Mouse (Mus musculus) liver, adult 2 months (tissue): ENCODE measurements around the gene Tepsin. TPM values are rescaled to one million over a fixed set of nuclear protein-coding genes. Genes with fewer than 3 reads are reported as not detected.

ENCODE experiments used
- DNase-seq: peaks from one replicate; pipeline ENCODE4 v3.0.0-alpha.2; 2011; ENCODE audit warnings: low read depth, low spot score; ENCODE audit errors: extremely low read depth
- H3K27ac ChIP-seq: fragments of 200-500 bp; replicated peaks from 2 replicates; pipeline ENCODE4 v1.5.1; 2012; ENCODE audit warnings: low read depth, mild to moderate bottlenecking, control low read depth, inconsistent platforms, low read length; ENCODE audit not compliant: insufficient read depth
- H3K27me3 ChIP-seq: fragments of 200-500 bp; 2 replicates; pipeline ENCODE4 v1.6.1; 2012; ENCODE audit warnings: mild to moderate bottlenecking, moderate library complexity, low read length, inconsistent platforms; ENCODE audit not compliant: control insufficient read depth, insufficient read depth
- H3K36me3 ChIP-seq: fragments of 200-500 bp; 2 replicates; pipeline ENCODE4 v1.6.1; 2012; ENCODE audit warnings: low read length, inconsistent platforms; ENCODE audit not compliant: control insufficient read depth, insufficient read depth
- H3K4me1 ChIP-seq: fragments of 200-500 bp; 2 replicates; pipeline ENCODE4 v1.6.1; 2011; ENCODE audit warnings: low read length; ENCODE audit not compliant: control insufficient read depth, insufficient read depth
- H3K4me3 ChIP-seq: fragments of 200-500 bp; 2 replicates; pipeline ENCODE4 v1.5.1; 2011; ENCODE audit warnings: low read depth, mild to moderate bottlenecking, control low read depth, low read length, moderate library complexity; ENCODE audit not compliant: insufficient read depth
- H3K79me2 ChIP-seq: fragments of 200-500 bp; 2 replicates; pipeline ENCODE4 v1.6.1; 2012; ENCODE audit warnings: inconsistent platforms, mild to moderate bottlenecking, low read length, moderate library complexity; ENCODE audit not compliant: control insufficient read depth, insufficient read depth
- H3K9ac ChIP-seq: fragments of 200-500 bp; 2 replicates; pipeline ENCODE4 v1.6.1; 2012; ENCODE audit warnings: low read depth, mild to moderate bottlenecking, control low read depth, inconsistent platforms, low read length
- CTCF ChIP-seq: fragments of 200-500 bp; IDR thresholded peaks from 2 replicates; pipeline ENCODE4 v1.5.1; 2011; ENCODE audit warnings: low read depth, low read length, control low read depth
- POLR2A ChIP-seq: fragments of 200-500 bp; IDR thresholded peaks from 2 replicates; pipeline ENCODE4 v1.6.1; 2011; ENCODE audit warnings: low read length, control low read depth; ENCODE audit not compliant: insufficient read depth; ENCODE audit errors: extremely low read depth
- WGBS: fragments of 180-500 bp; shearing (Covaris S2); methylation state at CpG from one replicate; pipeline ENCODE4 v1.1.7; 2018; 5-methylcytosine and 5-hydroxymethylcytosine counted together
- polyA plus RNA-seq: library from polyadenylated mRNA; depleted of rRNA; stranded (reverse); fragments of >200 nt; gene quantifications from 2 replicates; pipeline ENCODE4 v1.2.3, GENCODE M21; 2012
- total RNA-seq: library from RNA; depleted of rRNA; stranded (reverse); fragments of >200 nt; gene quantifications from 2 replicates; pipeline ENCODE4 v1.2.3, GENCODE M21; 2014

Gene Tepsin
- total and polyA plus RNA-seq, 2 experiments = 4.6 to 24.9 TPM

DNA sequence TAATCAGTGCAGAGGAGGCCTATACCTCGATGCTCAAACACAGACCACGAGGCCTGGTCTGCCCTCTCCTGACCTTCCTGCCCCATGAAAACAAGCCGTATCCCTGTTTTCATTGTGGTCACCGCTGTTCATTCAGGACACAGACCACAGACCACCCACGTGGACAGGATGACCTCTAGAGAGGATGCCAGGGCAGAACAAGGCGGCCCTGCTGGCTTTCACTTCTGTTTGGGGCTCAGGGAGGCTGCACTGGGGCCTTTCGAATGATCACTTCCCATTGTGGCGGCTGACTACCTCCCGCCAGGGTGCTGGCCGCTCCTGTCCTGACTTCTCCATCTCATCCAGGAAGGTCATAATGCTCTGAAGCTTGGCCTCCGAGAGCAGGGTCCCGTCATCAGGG, 27.5 kb downstream of the Tepsin start:
- WGBS = 78% methylated on average over 12 of the region's 12 CpGs
- Histone ChIP-seq H3K4me1 (no peaks in the 10 kb centered on the region), H3K27ac (no peak overlapping the region), H3K36me3 (no peaks in the 10 kb centered on the region), H3K79me2 (no peaks in the 10 kb centered on the region), H3K9ac (no peak overlapping the region), H3K27me3 (no peaks in the 10 kb centered on the region), H3K4me3 (no peak overlapping the region)
- no peak for DNase-seq
- TF ChIP-seq CTCF (no peak), POLR2A (no peak)

DNA sequence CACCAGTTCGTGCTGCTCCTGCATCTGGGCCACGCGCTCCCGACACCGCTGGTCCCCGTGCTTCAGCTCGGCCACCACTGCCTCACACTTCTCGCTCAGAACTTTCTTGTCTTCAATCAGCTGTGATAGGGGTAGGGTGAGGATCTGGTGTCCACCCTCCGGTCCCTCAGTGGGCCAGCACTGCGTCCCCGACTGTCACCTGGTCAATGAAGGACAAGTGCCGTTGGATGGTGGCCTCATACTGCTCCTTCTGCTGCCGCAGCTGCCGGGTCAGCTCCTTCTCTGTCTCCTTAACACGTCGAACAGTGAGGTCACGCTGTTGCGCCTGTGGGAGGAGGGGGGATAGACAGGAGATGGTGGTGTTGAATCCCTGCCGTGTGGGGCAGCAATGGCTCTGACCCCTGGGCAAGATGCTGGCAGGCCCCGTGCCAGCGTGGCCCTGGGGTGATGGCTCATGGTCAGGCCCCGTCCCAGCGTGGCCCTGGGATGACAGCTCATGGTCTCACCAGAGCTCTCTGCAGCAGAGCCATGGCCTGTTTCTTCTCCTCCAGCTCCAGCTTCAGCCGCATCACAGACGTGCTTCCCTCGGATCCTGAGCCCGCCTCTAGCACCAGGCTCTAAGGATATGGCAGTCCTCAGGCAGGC, 28.1 kb downstream of the Tepsin start:
- Histone ChIP-seq H3K27me3 (no peaks in the 10 kb centered on the region), H3K27ac (no peak overlapping the region), H3K4me1 (no peaks in the 10 kb centered on the region), H3K79me2 (no peaks in the 10 kb centered on the region), H3K4me3 (no peak overlapping the region), H3K36me3 (no peaks in the 10 kb centered on the region), H3K9ac (no peak overlapping the region)
- WGBS = 98% methylated on average over 26 of the region's 27 CpGs
- DNase-seq = no peak
- TF ChIP-seq CTCF = no peak
- no peak for TF ChIP-seq POLR2A

DNA sequence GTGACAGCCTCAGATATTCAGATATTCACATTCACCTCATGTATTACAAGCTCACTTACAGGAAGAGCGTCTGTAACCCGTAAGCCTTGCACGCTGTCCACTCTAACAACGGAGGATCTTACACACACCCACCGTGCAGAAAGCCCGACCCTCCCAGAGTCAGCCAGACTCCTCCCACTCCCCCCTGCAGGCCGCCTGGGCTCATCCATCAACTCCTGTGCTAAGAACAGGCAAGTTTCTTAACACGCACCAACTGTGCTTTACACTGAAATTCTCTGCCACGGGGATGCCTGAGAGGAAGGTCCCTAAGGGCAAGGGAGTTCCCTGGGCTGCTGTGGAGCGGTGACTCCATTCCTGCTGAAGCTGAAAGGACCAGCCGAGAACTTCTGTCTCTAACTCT, 29.3 kb downstream of the Tepsin start:
- TF ChIP-seq POLR2A (no peak), CTCF (no peak)
- Histone ChIP-seq H3K4me1 (no peaks in the 10 kb centered on the region), H3K27me3 (no peaks in the 10 kb centered on the region), H3K4me3 (no peak overlapping the region), H3K36me3 (no peaks in the 10 kb centered on the region), H3K27ac (no peak overlapping the region), H3K9ac (no peak overlapping the region), H3K79me2 (no peaks in the 10 kb centered on the region)
- DNase-seq = no peak
- WGBS = 87% methylated on average over 11 of the region's 11 CpGs

- WGBS = 90% methylated on average over 17 of the region's 17 CpGs
- DNase-seq = no peak
- Histone ChIP-seq H3K27ac (no peak overlapping the region), H3K4me1 (no peaks in the 10 kb centered on the region), H3K36me3 (no peaks in the 10 kb centered on the region), H3K27me3 (no peaks in the 10 kb centered on the region), H3K4me3 (no peak overlapping the region), H3K9ac (no peak overlapping the region), H3K79me2 (no peaks in the 10 kb centered on the region)
- TF ChIP-seq CTCF (no peak), POLR2A (no peak)
Measured at GRCm38 (mm10) chr11:120067834-120068233, 30.7 kb downstream of the Tepsin start.

DNA sequence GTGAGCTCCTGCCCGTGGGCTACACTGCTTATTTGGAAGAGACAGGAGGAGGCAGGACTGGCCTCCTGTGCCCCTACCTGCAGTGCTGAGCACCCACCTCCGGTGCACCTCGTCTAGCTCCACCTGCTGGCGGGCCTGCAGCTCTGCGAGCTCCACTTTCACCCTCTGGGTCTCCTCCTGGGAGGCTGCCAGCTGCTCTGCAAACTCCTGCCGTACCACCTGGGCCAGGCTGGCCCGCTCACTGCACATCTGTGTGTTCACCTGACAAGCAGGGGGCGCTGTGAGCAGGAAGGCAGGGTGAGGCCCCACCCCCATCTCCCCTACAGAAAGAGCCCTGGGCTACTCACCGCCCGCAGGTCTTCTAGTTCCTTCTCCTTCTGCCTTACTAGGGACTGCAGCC, 33.2 kb downstream of the Tepsin start:
- DNase-seq = no peak

GRCm38 (mm10) chr11:120064668-120065040, 33.9 kb downstream of the Tepsin start:
- H3K4me3 ChIP-seq = no peak overlapping the region
- no peaks in the 10 kb centered on the region for H3K36me3 ChIP-seq
- H3K9ac ChIP-seq = no peak overlapping the region
- WGBS = 94% methylated on average over 11 of the region's 11 CpGs
- no peak for DNase-seq
- no peaks in the 10 kb centered on the region for H3K27me3 ChIP-seq
- no peak for TF ChIP-seq POLR2A
- H3K27ac ChIP-seq = no peak overlapping the region
- H3K4me1 ChIP-seq = no peaks in the 10 kb centered on the region
- no peaks in the 10 kb centered on the region for H3K79me2 ChIP-seq

More for the DNA sequence above, 33.2 kb downstream of the Tepsin start:
- WGBS = 49% methylated on average over 10 of the region's 10 CpGs
- Histone ChIP-seq H3K4me1 (no peaks in the 10 kb centered on the region), H3K9ac (no peak overlapping the region), H3K79me2 (no peaks in the 10 kb centered on the region), H3K27ac (no peak overlapping the region), H3K27me3 (no peaks in the 10 kb centered on the region), H3K4me3 (no peak overlapping the region), H3K36me3 (no peaks in the 10 kb centered on the region)
- TF ChIP-seq CTCF (peak; percentile 84), POLR2A (no peak)
